Comparison of ENCODE assay signal across 8 mouse cellular contexts in the genomic region with DNA sequence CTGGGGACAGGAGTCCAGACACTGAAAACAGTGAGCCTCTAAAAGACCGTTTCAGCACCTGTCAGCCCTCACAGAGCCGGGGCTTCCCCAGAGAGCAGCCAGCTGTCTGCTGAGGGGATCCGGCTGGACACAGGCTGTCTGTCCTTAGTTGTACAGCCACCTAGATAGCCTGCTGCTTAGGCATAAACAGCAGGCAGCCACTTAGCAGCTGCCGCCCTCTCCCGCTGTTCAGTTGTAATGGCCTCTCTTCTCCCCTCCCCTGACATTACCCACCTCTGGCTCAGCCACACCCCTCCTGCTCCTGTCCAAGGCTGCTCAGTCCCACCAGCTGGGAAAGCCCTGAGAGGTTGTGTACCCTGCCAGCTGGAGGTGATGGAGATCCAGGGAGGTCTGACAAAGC. TPM values are rescaled to one million over a fixed set of nuclear protein-coding genes. Genes with fewer than 3 reads are reported as not detected.
DNase-seq lines count a peak whose midpoint lies in the region; ATAC-seq and TF ChIP-seq lines count a peak whose summit lies in the region.

No protein-coding gene starts in this region.

- no peak for DNase-seq in gastrocnemius, adult 2 months
- no peak for DNase-seq in gastrocnemius, adult 18-20 months (ENCODE audit: low spot score)
- peak; percentile 58 for DNase-seq in CH12.LX (ENCODE audit: extremely low read depth)
- no peak for DNase-seq in right cerebral cortex, postnatal 14 days
- no peak for DNase-seq in urinary bladder, postnatal 14 days (ENCODE audit: low spot score)
- DNase-seq in c-Kit-positive CD71-positive TER-119-positive erythroid progenitor cells, embryonic 14.5 days (ENCODE audit: low spot score): no peak

- no peaks in the 10 kb centered on the region for H3K9me3 ChIP-seq in CH12.LX (replicated peaks; ENCODE audit: low read length)
- no peaks in the 10 kb centered on the region for H3K9me3 ChIP-seq in forebrain, embryonic 13.5 days (replicated peaks)

- H3K36me3 ChIP-seq in CH12.LX (replicated peaks in 1 of 2; ENCODE audit: control insufficient read depth in 1 of 2, insufficient read depth in 1 of 2, low read length in 1 of 2) (peaks cover 4 to 19% of the 10 kb centered on the region in 2 experiments), macrophage (ENCODE audit: inconsistent target) (no peaks in the 10 kb centered on the region)
- no peaks in the 10 kb centered on the region for H3K36me3 ChIP-seq in forebrain, embryonic 13.5 days (ENCODE audit: poor library complexity, severe bottlenecking)

- H3K4me3 ChIP-seq in gastrocnemius, adult 2 months: peak overlapping the region; percentile 1
- H3K4me3 ChIP-seq in CH12.LX (replicated peaks in 1 of 3; ENCODE audit: low read depth in 2 of 3, low read length in 2 of 3, poor library complexity in 1 of 3) (peak overlapping the region; percentile 82 to 94 (median 85)), macrophage (ENCODE audit: inconsistent target) (peak overlapping the region; percentile 74)
- H3K4me3 ChIP-seq in forebrain, embryonic 13.5 days: no peak overlapping the region

- WGBS in forebrain, embryonic 13.5 days: 2% methylated on average over 5 of the region's 5 CpGs
- WGBS in macrophage (ENCODE audit: missing documents): 75% methylated on average over 5 of the region's 5 CpGs

- TF ChIP-seq RAD21 in CH12.LX (IDR thresholded peaks at IDR 0.05; ENCODE audit: low read depth, low read length): peak; percentile 46

- peak; percentile 36; the same call in 1 of the 2 replicates for TF ChIP-seq POLR2A in CH12.LX (IDR thresholded peaks at IDR 0.05; ENCODE audit: low read depth, low read length)

- peak overlapping the region; percentile 20; the same call in 1 of the 2 replicates for H3K27ac ChIP-seq in gastrocnemius, adult 2 months
- peak overlapping the region; percentile 94 for H3K27ac ChIP-seq in CH12.LX (ENCODE audit: insufficient read depth, low read depth)
- H3K27ac ChIP-seq in forebrain, embryonic 13.5 days: peak overlapping the region; percentile 82
- H3K27ac ChIP-seq in macrophage: peak overlapping the region; percentile 90

- no peak for TF ChIP-seq CTCF in gastrocnemius, adult 2 months (IDR thresholded peaks at IDR 0.05)
- peak in 1 of 2 experiments; percentile 56; a peak in 2 of 4 replicates for TF ChIP-seq CTCF in CH12.LX (conservative IDR thresholded peaks at IDR 0.05 in 1 of 2, IDR thresholded peaks at IDR 0.05 in 1 of 2; ENCODE audit: low read depth in 2 of 2, low read length in 2 of 2)

- no peaks in the 10 kb centered on the region for H3K27me3 ChIP-seq in CH12.LX (replicated peaks)
- peaks cover 6% of the 10 kb centered on the region; the same call in 1 of the 2 replicates for H3K27me3 ChIP-seq in forebrain, embryonic 13.5 days

- peak overlapping the region; percentile 89 for H3K4me2 ChIP-seq in CH12.LX (ENCODE audit: insufficient read depth, low read depth, poor library complexity, severe bottlenecking)
- H3K4me2 ChIP-seq in forebrain, embryonic 13.5 days: peak overlapping the region; percentile 83

- intact Hi-C loops in gastrocnemius, adult 2 months (cut with DNase I): no loop called here

- peaks cover 52% of the 10 kb centered on the region for H3K79me2 ChIP-seq in CH12.LX (replicated peaks; ENCODE audit: control insufficient read depth, extremely low read depth, insufficient read depth, poor library complexity, severe bottlenecking)
- peaks cover 76% of the 10 kb centered on the region for H3K79me2 ChIP-seq in macrophage (ENCODE audit: inconsistent target)

- in situ Hi-C loops in CH12.LX (cut with MboI; ENCODE audit: low pct_ligation_motif_present, low pct_unique_long_range_greater_than_20kb, low sequenced_read_pairs): no loop called here

- H3K9ac ChIP-seq in CH12.LX (ENCODE audit: insufficient read depth, low read depth): peak overlapping the region; percentile 83
- H3K9ac ChIP-seq in forebrain, embryonic 13.5 days: peak overlapping the region; percentile 51

- ATAC-seq in forebrain, embryonic 13.5 days: peak; percentile 7; the same call in 1 of the 2 replicates

- peaks cover 29 to 67% of the 10 kb centered on the region in 2 experiments for H3K4me1 ChIP-seq in CH12.LX (ENCODE audit: control insufficient read depth in 1 of 2, insufficient read depth in 2 of 2)
- H3K4me1 ChIP-seq in forebrain, embryonic 13.5 days: peaks cover 67% of the 10 kb centered on the region

- no peak; the same call in 1 of the 2 replicates for TF ChIP-seq EP300 in CH12.LX (IDR thresholded peaks at IDR 0.05; ENCODE audit: low read length)

- dilution Hi-C loops in CH12.LX (cut with MboI; ENCODE audit: extremely low pct_ligation_motif_present, extremely low pct_unique_long_range_greater_than_20kb, low sequenced_read_pairs): no loop called here

TF ChIP-seq in CH12.LX, 34 proteins besides CTCF, POLR2A, EP300 and RAD21 (continues in another document):
- TF ChIP-seq CHD1 (IDR thresholded peaks at IDR 0.05; ENCODE audit: low read depth, low read length) (no peak), ETS1 (conservative IDR thresholded peaks at IDR 0.05; ENCODE audit: low read depth, low read length) (peak; percentile 83), JUND (conservative IDR thresholded peaks at IDR 0.05; ENCODE audit: low read depth, low read length) (no peak), KAT2A (IDR thresholded peaks at IDR 0.05; ENCODE audit: insufficient replicate concordance, low read length) (no peak), ZC3H11A (IDR thresholded peaks at IDR 0.05; ENCODE audit: low read depth, low read length) (no peak), IRF4 (IDR thresholded peaks at IDR 0.05; ENCODE audit: low read depth, low read length) (peak; percentile 52; the same call in 1 of the 2 replicates), JUN (IDR thresholded peaks at IDR 0.05; ENCODE audit: insufficient read depth, low read depth, low read length) (no peak), MYC (IDR thresholded peaks at IDR 0.05; ENCODE audit: low read depth, low read length) (no peak), ZMIZ1 (IDR thresholded peaks at IDR 0.05; ENCODE audit: low read depth, low read length) (no peak), CHD2 (IDR thresholded peaks at IDR 0.05; ENCODE audit: low read length) (no peak), TBP (conservative IDR thresholded peaks at IDR 0.05; ENCODE audit: low read depth, low read length) (peak; percentile 49; the same call in 1 of the 2 replicates), HCFC1 (IDR thresholded peaks at IDR 0.05; ENCODE audit: low read depth, low read length) (0 out of 2 replicates have a peak, but pooled peaks have one; percentile 9), TCF12 (IDR thresholded peaks at IDR 0.05; ENCODE audit: low read depth, low read length) (peak; percentile 97)

RNA-seq across cellular contexts. Expression of a gene that starts 2.7 kb away (rescaled TPM):
- 1 to 10 TPM; 1.7 to 2.3 TPM for total RNA-seq in gastrocnemius, adult 2 months (2021)
- total RNA-seq in gastrocnemius, adult 18-20 months (2021): 1 to 10 TPM; 1.4 to 1.8 TPM
- 29.0 and 32.3 TPM in 2 replicates for total RNA-seq in CH12.LX (2012; rRNA removed)
- total RNA-seq in CH12.LX (2014; rRNA removed): 13.5 and 17.3 TPM in 2 replicates
- polyA plus RNA-seq in CH12.LX (2012; ENCODE audit: insufficient read length, low read depth): 69.0 and 74.9 TPM in 2 replicates
- 12.8 and 17.4 TPM in 2 replicates for polyA plus RNA-seq in forebrain, embryonic 13.5 days (2015; fragmentation: Nextera tagmentation; extraction: Ambion mirVana)
- 1,000 to 10,000 TPM in 14 of 26 experiments, 100 to 1,000 TPM in 12; 300 to 1,852 (median 1,057) TPM for total RNA-seq in macrophage (2018; cell fraction: chromatin; rRNA removed)
- total RNA-seq in macrophage (2018; cell fraction: cytosol; rRNA removed): 100 to 1,000 TPM; 151 to 601 (median 347) TPM
- 1,000 to 10,000 TPM in 4 of 26 experiments, 100 to 1,000 TPM in 22; 147 to 1,472 (median 838) TPM for total RNA-seq in macrophage (2018; cell fraction: nucleus; rRNA removed)
- polyA plus RNA-seq in macrophage (2018): 48.6 to 217 TPM (median 138 TPM) in 3 replicates

RNA-seq across cellular contexts. Expression of a gene that starts 20.6 kb away (rescaled TPM):
- 10 to 100 TPM in 1 of 2 experiments, 1 to 10 TPM in 1; 6.2 to 24.0 TPM for total RNA-seq in gastrocnemius, adult 2 months (2021)
- 10 to 100 TPM; 10.7 to 17.4 TPM for total RNA-seq in gastrocnemius, adult 18-20 months (2021)
- total RNA-seq in CH12.LX (2012; rRNA removed) (0.13 and 0.34 TPM in 2 replicates), CH12.LX (2014; rRNA removed) (not detected in 2 replicates)
- polyA plus RNA-seq in CH12.LX (2012; ENCODE audit: insufficient read length, low read depth) (0.31 and 0.47 TPM in 2 replicates), macrophage (2018) (0.10 TPM in 1 of 3 replicates, not detected in the others)
- polyA plus RNA-seq in forebrain, embryonic 13.5 days (2015; fragmentation: Nextera tagmentation; extraction: Ambion mirVana): 3.9 and 4.1 TPM in 2 replicates
- 1 to 10 TPM in 9 of 26 experiments, under 1 TPM in 7, not detected in 10; 0.64 to 2.0 (median 1.4) TPM for total RNA-seq in macrophage (2018; cell fraction: chromatin; rRNA removed)
- total RNA-seq in macrophage (2018; cell fraction: cytosol; rRNA removed): under 1 TPM in 12 of 26 experiments, not detected in 14; 0.17 to 0.85 (median 0.64) TPM
- total RNA-seq in macrophage (2018; cell fraction: nucleus; rRNA removed): 1 to 10 TPM in 3 of 26 experiments, under 1 TPM in 9, not detected in 14; 0.36 to 1.6 (median 0.72) TPM

RNA-seq across cellular contexts. Expression of a gene that starts 42.2 kb away (rescaled TPM):
- total RNA-seq in gastrocnemius, adult 2 months (2021): 1 to 10 TPM; 7.7 to 7.9 TPM
- 1 to 10 TPM; 6.7 to 7.2 TPM for total RNA-seq in gastrocnemius, adult 18-20 months (2021)
- total RNA-seq in CH12.LX (2012; rRNA removed): 11.9 and 13.0 TPM in 2 replicates
- 25.9 and 33.4 TPM in 2 replicates for total RNA-seq in CH12.LX (2014; rRNA removed)
- polyA plus RNA-seq in CH12.LX (2012; ENCODE audit: insufficient read length, low read depth): 31.1 and 33.2 TPM in 2 replicates
- polyA plus RNA-seq in forebrain, embryonic 13.5 days (2015; fragmentation: Nextera tagmentation; extraction: Ambion mirVana): 287 and 299 TPM in 2 replicates
- total RNA-seq in macrophage (2018; cell fraction: chromatin; rRNA removed): 10 to 100 TPM in 6 of 26 experiments, 1 to 10 TPM in 20; 3.0 to 21.1 (median 7.1) TPM
- 10 to 100 TPM in 18 of 26 experiments, 1 to 10 TPM in 8; 6.4 to 17.0 (median 10.7) TPM for total RNA-seq in macrophage (2018; cell fraction: cytosol; rRNA removed)
- total RNA-seq in macrophage (2018; cell fraction: nucleus; rRNA removed): 10 to 100 TPM in 25 of 26 experiments, 1 to 10 TPM in 1; 8.7 to 28.5 (median 14.8) TPM
- 14.8 to 18.3 TPM (median 15.1 TPM) in 3 replicates for polyA plus RNA-seq in macrophage (2018)

RNA-seq across cellular contexts. Expression of a gene that starts 45.7 kb away (rescaled TPM):
- total RNA-seq in gastrocnemius, adult 2 months (2021): under 1 TPM; 0.03 TPM
- total RNA-seq in gastrocnemius, adult 18-20 months (2021): under 1 TPM; 0.02 to 0.05 TPM
- total RNA-seq in CH12.LX (2012; rRNA removed): 0.04 TPM in 2 replicates
- 0.01 TPM in 2 replicates for total RNA-seq in CH12.LX (2014; rRNA removed)
- 0.01 TPM in 2 replicates for polyA plus RNA-seq in CH12.LX (2012; ENCODE audit: insufficient read length, low read depth)
- 0.06 and 0.64 TPM in 2 replicates for polyA plus RNA-seq in forebrain, embryonic 13.5 days (2015; fragmentation: Nextera tagmentation; extraction: Ambion mirVana)
- under 1 TPM; 0.22 to 0.77 (median 0.55) TPM for total RNA-seq in macrophage (2018; cell fraction: chromatin; rRNA removed)
- under 1 TPM in 18 of 26 experiments, not detected in 8; under 0.01 to 0.08 (median under 0.01) TPM for total RNA-seq in macrophage (2018; cell fraction: cytosol; rRNA removed)
- 1 to 10 TPM in 1 of 26 experiments, under 1 TPM in 25; 0.22 to 1.0 (median 0.36) TPM for total RNA-seq in macrophage (2018; cell fraction: nucleus; rRNA removed)
- under 0.01 TPM in 1 of 3 replicates, not detected in the others for polyA plus RNA-seq in macrophage (2018)

Comparison
In these comparisons a context has a peak if more than half of its experiments do, and no peak if none do; other contexts are left out.
1. H3K27ac ChIP-seq: peak in every context shown above with its lines; median percentile 94 in CH12.LX; 90 in macrophage; 82 in forebrain, embryonic 13.5 days; 20 in gastrocnemius, adult 2 months.
2. RNA of a gene that starts 2.7 kb away (total RNA-seq): 13.5 to 32.3 TPM in CH12.LX; 1.7 to 2.3 TPM in gastrocnemius, adult 2 months and 1.4 to 1.8 TPM in gastrocnemius, adult 18-20 months; every median in the first group is over 4 times any median in the second.
3. RNA of a gene that starts 20.6 kb away (total RNA-seq): 6.2 to 24.0 TPM in gastrocnemius, adult 2 months and 10.7 to 17.4 TPM in gastrocnemius, adult 18-20 months; 0.13 to 0.34 TPM in CH12.LX; every median in the first group is over 4 times any median in the second.